Mouse (Mus musculus) liver, embryonic 18 days (tissue): Measurements from ENCODE around the gene Nphp1. TPM values are rescaled to one million over a fixed set of nuclear protein-coding genes. Genes with fewer than 3 reads are reported as not detected.

Experiments used
- polyA plus RNA-seq: library from polyadenylated mRNA; depleted of rRNA; stranded (reverse); fragments of >200 nt; gene quantifications from 2 replicates; pipeline ENCODE4 v1.2.3, GENCODE M21; 2012; rRNA removed

Nphp1 gene
- 2.5 and 2.9 TPM in 2 replicates for polyA plus RNA-seq

DNA sequence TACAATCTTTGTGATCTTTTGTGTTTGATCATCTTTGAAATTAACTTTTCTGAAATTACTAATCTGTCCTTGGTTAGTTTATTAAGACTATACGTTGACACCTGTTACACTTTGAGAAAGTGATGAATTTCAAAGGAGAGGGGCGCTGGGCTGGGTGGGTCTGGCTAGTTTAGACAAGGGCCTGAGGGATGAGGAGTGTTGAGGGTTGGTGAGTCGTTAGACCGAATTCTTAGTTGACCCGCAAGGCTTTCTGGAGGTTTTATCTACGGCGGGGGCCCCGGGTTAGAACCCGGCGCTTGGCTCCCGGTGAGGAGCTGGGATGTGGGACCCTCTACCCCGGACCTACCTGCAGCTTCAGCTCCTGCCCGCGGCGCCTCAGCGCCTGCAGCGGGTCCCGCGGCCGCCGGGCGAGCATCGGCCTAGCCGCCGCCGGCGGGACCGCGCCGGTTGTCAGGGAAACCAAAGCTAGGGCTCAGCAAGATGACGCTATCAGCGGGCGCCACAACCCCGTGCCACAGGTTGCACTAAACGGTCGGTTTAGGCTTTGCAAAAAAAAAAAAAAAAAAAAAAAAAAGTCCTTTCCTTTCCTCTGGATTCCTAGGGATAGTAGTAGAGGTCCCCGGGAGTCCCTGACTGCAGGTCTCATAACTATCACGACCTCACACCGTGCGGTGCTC is at the start of gene Nphp1:
Gene Nphp1 (minus strand): TSS at position 458 of the 677 bp plus-strand sequence.

DNA sequence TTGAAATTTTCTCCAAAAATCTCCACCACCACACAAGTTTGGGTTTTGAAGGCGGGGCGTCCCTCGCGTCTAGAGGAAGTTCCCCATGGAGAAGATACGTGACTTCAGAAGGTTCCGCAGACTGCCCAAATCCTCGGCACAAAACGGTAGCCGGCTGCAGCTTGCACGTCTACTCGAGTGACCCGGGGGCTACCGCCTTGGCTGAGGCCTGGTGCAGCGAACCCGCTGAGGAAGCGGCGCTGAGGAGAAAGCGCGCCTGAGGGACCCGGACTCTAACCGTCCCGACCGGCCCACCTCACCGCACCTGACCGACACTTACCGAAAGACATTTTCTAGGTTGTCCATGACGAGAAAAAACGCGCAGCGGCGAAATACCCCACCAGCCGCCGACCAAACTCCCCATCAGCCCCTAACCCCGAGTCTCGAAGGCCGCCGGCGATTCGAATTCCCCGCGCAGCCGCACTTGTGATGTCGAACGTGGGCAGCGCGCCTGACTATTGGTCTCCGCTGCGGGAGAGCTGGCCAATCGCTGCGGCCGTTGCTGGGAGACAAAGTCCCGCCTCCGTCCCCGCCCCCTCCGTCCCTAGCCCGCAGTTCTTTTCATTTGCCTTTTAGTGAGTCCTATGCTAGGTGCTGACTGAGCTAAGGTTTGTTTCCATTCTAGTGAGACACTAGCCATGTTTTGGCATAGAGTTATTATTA is 42.9 kb upstream of the Nphp1 start, which contains the start of gene Bub1:
Gene Bub1 (minus strand): TSS at position 465 of the 702 bp plus-strand sequence.

DNA sequence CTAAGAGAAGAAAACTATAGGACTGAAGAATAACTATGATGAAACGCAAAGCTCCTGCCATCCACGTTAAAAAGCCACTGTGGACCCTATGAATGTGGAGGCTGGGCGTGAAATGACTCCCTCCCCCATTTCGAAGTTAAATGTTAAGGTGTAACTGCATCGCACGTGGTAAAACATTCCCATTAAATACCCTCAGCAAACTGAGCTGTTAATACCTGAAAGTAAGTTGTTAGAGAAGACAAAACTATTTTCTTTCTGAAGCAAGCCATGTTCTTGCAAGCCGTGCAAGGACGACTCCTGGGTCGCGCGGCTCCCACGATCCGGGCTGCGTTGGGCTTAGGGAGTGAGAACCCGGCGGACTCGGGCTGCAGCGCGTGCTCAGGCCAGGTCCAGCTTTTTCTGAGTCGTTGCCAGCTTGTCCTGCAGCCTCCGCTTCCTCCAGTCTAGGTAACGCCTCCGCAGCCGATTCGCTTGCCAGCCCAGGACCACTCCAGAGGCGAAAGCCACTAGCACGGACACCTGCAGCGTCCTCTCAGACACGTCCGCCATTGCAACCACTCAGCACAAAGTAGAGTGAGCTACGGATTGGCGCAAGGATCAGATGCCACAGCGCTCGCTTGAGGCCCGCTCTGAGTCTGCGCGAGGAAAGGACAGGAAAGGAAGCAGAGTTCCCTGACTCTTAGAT is 3.4 kb upstream of the Nphp1 start, which contains the start of gene Mtln:
Gene Mtln (minus strand): TSS at position 570 of the 685 bp plus-strand sequence.

DNA sequence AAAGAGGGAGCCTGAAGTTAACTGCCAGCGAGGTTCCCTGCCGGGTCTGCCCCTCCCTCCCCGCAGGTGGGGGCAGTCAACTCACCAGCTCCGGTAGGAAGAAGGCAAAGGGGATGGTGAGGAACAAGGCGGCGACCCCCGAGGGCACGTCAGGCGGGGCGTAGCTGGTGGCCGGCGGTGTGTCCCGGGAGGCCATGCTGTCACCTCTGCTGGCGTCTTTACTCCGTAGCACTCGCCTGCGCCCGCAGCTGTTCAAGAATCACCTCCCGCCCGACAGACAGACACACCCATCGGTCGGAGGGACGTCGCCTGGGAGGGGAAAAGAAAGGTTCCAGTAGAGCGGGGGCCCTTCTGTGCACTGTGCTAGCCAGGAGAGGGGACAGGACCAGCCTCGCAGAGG is 59.0 kb downstream of the Nphp1 start, which contains the start of gene Mall:
Gene Mall (minus strand): TSS at position 262 of the 400 bp plus-strand sequence.

Other genes with a start within 250 kb of the Nphp1 start
- not detected in 2 replicates for gene Prom2, start 247.4 kb downstream of the Nphp1 start, polyA plus RNA-seq
- 2.0 and 2.1 TPM in 2 replicates for gene Zfp661, start 201.8 kb downstream of the Nphp1 start, polyA plus RNA-seq
- gene Mrps5, start 201.7 kb downstream of the Nphp1 start, polyA plus RNA-seq: 47.2 and 49.9 TPM in 2 replicates
- 0.03 and 0.10 TPM in 2 replicates for gene Mal, start 132.2 kb downstream of the Nphp1 start, polyA plus RNA-seq
- gene Mall, start 59.0 kb downstream of the Nphp1 start, polyA plus RNA-seq: 0.07 and 0.14 TPM in 2 replicates
- 21.5 and 24.5 TPM in 2 replicates for gene Mtln, start 3.6 kb upstream of the Nphp1 start, polyA plus RNA-seq
- gene Bub1, start 43.0 kb upstream of the Nphp1 start, polyA plus RNA-seq: 8.2 and 8.8 TPM in 2 replicates
- 0.03 and 0.06 TPM in 2 replicates for gene Acoxl, start 50.0 kb upstream of the Nphp1 start, polyA plus RNA-seq